In genomic region chr6:29087921-29088709, GRCm38 (mm10) we compare ENCODE assay signal across 13 mouse cellular contexts. TPM values are rescaled to one million over a fixed set of nuclear protein-coding genes. Genes with fewer than 3 reads are reported as not detected.
DNase-seq lines count a peak whose midpoint lies in the region; ATAC-seq lines count a peak whose summit lies in the region.
"Had no signal": no experiment of that assay in that cellular context is flagged by ENCODE, and none has a peak within 500 bp of the region (broad histone marks: within the 10 kb centered on the region; RNA-seq: fewer than 3 reads in every experiment).

No protein-coding gene starts in this region.

- no peak overlapping the region for H3K4me3 ChIP-seq in brown adipose tissue, adult 24 weeks (ENCODE audit: insufficient read depth, low read depth, low read length)
- H3K4me3 ChIP-seq: embryonic facial prominence, embryonic 15.5 days; limb, embryonic 15.5 days had no signal

- H3K27ac ChIP-seq in brown adipose tissue, adult 24 weeks (replicated peaks; ENCODE audit: low read depth, low read length), result peak overlapping the region; percentile 84
- H3K27ac ChIP-seq: embryonic facial prominence, embryonic 15.5 days; limb, embryonic 15.5 days had no signal

- intact Hi-C loops in heart, postnatal 25 days (cut with DNase I), result no loop called here

- H3K4me1 ChIP-seq in brown adipose tissue, adult 24 weeks (ENCODE audit: control insufficient read depth, insufficient read depth, insufficient read length, low read length), result peaks cover 7% of the 10 kb centered on the region; the same call in 1 of the 2 replicates
- H3K4me1 ChIP-seq: embryonic facial prominence, embryonic 15.5 days; limb, embryonic 15.5 days had no signal

- peak; percentile 29 for DNase-seq in ovary, adult 18-20 months (ENCODE audit: low spot score)
- DNase-seq in ovary, postnatal 10 days (ENCODE audit: low spot score), result no peak
- peak; percentile 77 for DNase-seq in heart, postnatal 25 days (ENCODE audit: low spot score)
- DNase-seq in lung, postnatal 36 days, result peak; percentile 9
- no peak for DNase-seq in frontal cortex, postnatal 25 days (ENCODE audit: low spot score in 2 of 2)

- ATAC-seq in activated CD4-positive, CD25-positive, alpha-beta regulatory T cell, adult 4 months, result no peak
- no peak for ATAC-seq in granulocyte monocyte progenitor cell, adult 5-6 weeks (replicated peaks; ENCODE audit: poor library complexity, severe bottlenecking)

RNA-seq across cellular contexts. Expression of gene Lep, which starts 28.1 kb away (rescaled TPM):
- polyA plus RNA-seq in brown adipose tissue, adult 24 weeks (2012; ENCODE audit: insufficient read depth, insufficient read length, missing spikeins), result 83.0 and 169 TPM in 2 replicates
- under 1 TPM in 1 of 2 experiments, not detected in 1; 0.31 TPM for total RNA-seq in heart, postnatal 25 days (2021)
- polyA plus RNA-seq in activated CD4-positive, CD25-positive, alpha-beta regulatory T cell, adult 4 months (2017; shearing (Covaris generic)), result not detected
- total RNA-seq in granulocyte monocyte progenitor cell, adult 5-6 weeks (2014; fragmentation: Nextera tagmentation), result not detected in 2 replicates
- not detected in 2 replicates for total RNA-seq in granulocyte monocyte progenitor cell, adult 5-6 weeks (2017)
- total RNA-seq: layer of hippocampus, adult 8-10 months; megakaryocyte-erythroid progenitor cell, adult 5-6 weeks had no signal
- polyA plus RNA-seq: embryonic facial prominence, embryonic 15.5 days; limb, embryonic 15.5 days; stomach, embryonic 14.5 days had no signal

Comparison
In these comparisons a context has a peak if more than half of its experiments do, and no peak if none do; other contexts are left out.
1. DNase-seq: peak in ovary, adult 18-20 months (single experiment), heart, postnatal 25 days (single experiment) and lung, postnatal 36 days (single experiment); none in ovary, postnatal 10 days (single experiment) and frontal cortex, postnatal 25 days (0 of 2).